Mouse (Mus musculus) midbrain, embryonic 14.5 days (tissue): ENCODE measurements around the gene Ankrd34b. TPM values are rescaled to one million over a fixed set of nuclear protein-coding genes. Genes with fewer than 3 reads are reported as not detected.

ENCODE experiments used
- ATAC-seq: fragments of 200-750 bp; cut with Nextera tagmentation; 2 replicates; pipeline ENCODE4 v1.8.0; 2017; ENCODE audit warnings: moderate number of reproducible peaks, moderate library complexity; ENCODE audit not compliant: low FRiP score, low TSS enrichment
- DNase-seq: peaks from one replicate; pipeline ENCODE4 v3.0.0-alpha.2; 2015
- H3K27ac ChIP-seq: fragments of 300-500 bp; sonication (generic); replicated peaks from 2 replicates; pipeline ENCODE4 v1.5.1; 2014; ENCODE audit warnings: mild to moderate bottlenecking, low read depth, low read length, moderate library complexity
- H3K27me3 ChIP-seq: fragments of 300-500 bp; sonication (generic); 2 replicates; pipeline ENCODE4 v1.6.1; 2014; ENCODE audit warnings: low read length, control low read depth, mixed read lengths; ENCODE audit not compliant: control insufficient read depth, insufficient read depth
- H3K36me3 ChIP-seq: fragments of 300-500 bp; sonication (generic); 2 replicates; pipeline ENCODE4 v1.6.1; 2014; ENCODE audit warnings: low read length, control low read depth; ENCODE audit not compliant: control insufficient read depth, insufficient read depth
- H3K4me1 ChIP-seq: fragments of 300-500 bp; sonication (generic); 2 replicates; pipeline ENCODE4 v1.6.1; 2014; ENCODE audit warnings: mild to moderate bottlenecking, antibody characterized with exemption, low read length, control low read depth; ENCODE audit not compliant: control insufficient read depth, insufficient read depth
- H3K4me2 ChIP-seq: fragments of 300-500 bp; sonication (generic); 2 replicates; pipeline ENCODE4 v1.6.1; 2014; ENCODE audit warnings: mild to moderate bottlenecking, low read length, moderate library complexity
- H3K4me3 ChIP-seq: fragments of 300-500 bp; sonication (generic); replicated peaks from 2 replicates; pipeline ENCODE4 v1.5.1; 2014; ENCODE audit warnings: low read depth, low read length
- H3K9ac ChIP-seq: fragments of 300-500 bp; sonication (generic); replicated peaks from 2 replicates; pipeline ENCODE4 v1.6.1; 2014; ENCODE audit warnings: mild to moderate bottlenecking, low read length, moderate library complexity
- H3K9me3 ChIP-seq: fragments of 300-500 bp; sonication (generic); 2 replicates; pipeline ENCODE4 v1.6.1; 2016; ENCODE audit warnings: low read length, control low read depth, mixed read lengths; ENCODE audit not compliant: control insufficient read depth
- WGBS: fragments of 180-500 bp; shearing (Covaris S2); extraction: QIAGEN DNeasy Blood & Tissue Kit; methylation state at CpG from one replicate; pipeline ENCODE4 v1.1.7; 2014; 5-methylcytosine and 5-hydroxymethylcytosine counted together
- polyA plus RNA-seq: library from polyadenylated mRNA; unstranded; fragments of >200 nt; fragmentation: Nextera tagmentation; extraction: Ambion mirVana; gene quantifications from 2 replicates; pipeline ENCODE4 v1.2.1, GENCODE M21; 2014

Gene Ankrd34b
- polyA plus RNA-seq, result 1.5 and 2.3 TPM in 2 replicates

DNA sequence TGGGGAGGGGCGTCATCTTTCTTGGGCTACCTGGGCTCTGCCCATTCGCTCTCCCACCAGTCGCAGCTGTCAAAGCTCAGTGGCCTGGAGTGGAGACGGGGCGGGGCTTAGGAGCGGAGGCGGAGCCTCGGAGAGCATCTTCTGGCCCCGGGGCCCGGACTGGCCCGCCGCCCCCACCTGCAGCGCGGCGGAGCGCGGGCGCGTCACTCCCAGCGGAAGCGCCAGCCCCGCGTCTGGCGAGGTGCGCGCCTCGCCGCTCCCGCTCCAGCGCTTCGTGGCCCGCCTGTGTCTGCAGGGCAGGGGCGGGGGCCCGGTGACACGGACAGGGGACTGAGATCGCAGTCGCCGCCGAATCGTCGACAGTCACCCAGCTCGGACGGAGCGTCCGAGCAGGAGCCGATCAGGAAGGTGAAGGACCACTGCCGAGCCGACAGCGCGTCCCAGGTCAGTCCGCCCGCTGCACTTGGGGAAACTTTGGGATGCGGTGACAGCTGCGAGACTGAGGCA lies at the start of gene Ankrd34b:
Ankrd34b (plus strand) TSS at position 139 of the 507 bp plus-strand sequence.
- H3K27me3 ChIP-seq, result peaks cover 35% of the 10 kb centered on the region
- peak within 1 kb of the TSS; percentile 62 for H3K9ac ChIP-seq
- no peaks in the 10 kb centered on the region for H3K9me3 ChIP-seq
- peak; percentile 83 for DNase-seq
- H3K4me3 ChIP-seq, result peak within 1 kb of the TSS; percentile 66
- peak within 1 kb of the TSS; percentile 96 for H3K4me2 ChIP-seq
- H3K36me3 ChIP-seq, result no peaks in the 10 kb centered on the region
- under 1% methylated on average over 54 of the region's 54 CpGs for WGBS
- ATAC-seq, result peak; percentile 77
- 0 out of 2 replicates have a peak, but pooled peaks cover 5% of the 10 kb centered on the region for H3K4me1 ChIP-seq
- no peak within 1 kb of the TSS for H3K27ac ChIP-seq

GRCm38 (mm10) chr13:92387367-92387766 lies 38.3 kb upstream of the Ankrd34b start:
- DNase-seq (no peak), ATAC-seq (no peak)
- H3K36me3 ChIP-seq, result no peaks in the 10 kb centered on the region
- H3K4me2 ChIP-seq, result no peak overlapping the region
- no peak overlapping the region for H3K27ac ChIP-seq
- H3K4me3 ChIP-seq, result no peak overlapping the region
- no peak overlapping the region for H3K9ac ChIP-seq
- H3K4me1 ChIP-seq, result no peaks in the 10 kb centered on the region
- H3K27me3 ChIP-seq, result no peaks in the 10 kb centered on the region
- WGBS, result 88% methylated on average over 3 of the region's 3 CpGs
- H3K9me3 ChIP-seq, result no peaks in the 10 kb centered on the region

DNA sequence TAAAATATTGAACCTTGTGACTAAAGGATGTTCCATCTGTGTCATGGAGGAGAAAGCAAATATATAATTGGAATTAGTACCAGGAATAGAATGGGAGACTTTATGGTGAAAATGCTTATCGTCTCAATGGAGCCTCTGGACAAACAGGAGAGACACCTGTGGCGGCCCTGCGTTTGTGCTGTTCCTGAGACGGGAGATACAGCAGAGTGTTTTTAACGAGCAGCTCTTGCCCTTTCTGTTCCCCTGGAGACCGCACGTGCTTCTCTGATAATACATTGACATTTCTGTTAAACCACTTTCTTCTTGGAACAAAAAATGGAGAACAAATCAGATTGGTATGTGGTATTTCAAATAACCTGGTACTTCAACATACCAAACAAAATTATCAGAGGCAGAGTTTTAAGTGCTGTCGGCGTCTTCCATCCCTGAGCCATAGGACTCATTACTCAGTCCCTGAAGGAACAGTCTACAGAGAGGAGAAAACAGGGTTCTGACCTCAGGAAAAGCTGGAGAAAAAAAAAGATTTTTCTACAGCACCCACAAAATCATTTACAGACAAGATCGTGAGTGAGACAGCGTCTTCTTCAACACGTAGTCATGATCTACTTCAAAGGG lies 32.5 kb upstream of the Ankrd34b start:
- ATAC-seq (no peak), DNase-seq (peak; percentile 27)
- Histone ChIP-seq H3K4me2 (no peak overlapping the region), H3K4me1 (no peaks in the 10 kb centered on the region), H3K9ac (no peak overlapping the region), H3K9me3 (no peaks in the 10 kb centered on the region), H3K36me3 (no peaks in the 10 kb centered on the region), H3K4me3 (no peak overlapping the region), H3K27ac (no peak overlapping the region), H3K27me3 (no peaks in the 10 kb centered on the region)
- WGBS, result 84% methylated on average over 12 of the region's 12 CpGs

DNA sequence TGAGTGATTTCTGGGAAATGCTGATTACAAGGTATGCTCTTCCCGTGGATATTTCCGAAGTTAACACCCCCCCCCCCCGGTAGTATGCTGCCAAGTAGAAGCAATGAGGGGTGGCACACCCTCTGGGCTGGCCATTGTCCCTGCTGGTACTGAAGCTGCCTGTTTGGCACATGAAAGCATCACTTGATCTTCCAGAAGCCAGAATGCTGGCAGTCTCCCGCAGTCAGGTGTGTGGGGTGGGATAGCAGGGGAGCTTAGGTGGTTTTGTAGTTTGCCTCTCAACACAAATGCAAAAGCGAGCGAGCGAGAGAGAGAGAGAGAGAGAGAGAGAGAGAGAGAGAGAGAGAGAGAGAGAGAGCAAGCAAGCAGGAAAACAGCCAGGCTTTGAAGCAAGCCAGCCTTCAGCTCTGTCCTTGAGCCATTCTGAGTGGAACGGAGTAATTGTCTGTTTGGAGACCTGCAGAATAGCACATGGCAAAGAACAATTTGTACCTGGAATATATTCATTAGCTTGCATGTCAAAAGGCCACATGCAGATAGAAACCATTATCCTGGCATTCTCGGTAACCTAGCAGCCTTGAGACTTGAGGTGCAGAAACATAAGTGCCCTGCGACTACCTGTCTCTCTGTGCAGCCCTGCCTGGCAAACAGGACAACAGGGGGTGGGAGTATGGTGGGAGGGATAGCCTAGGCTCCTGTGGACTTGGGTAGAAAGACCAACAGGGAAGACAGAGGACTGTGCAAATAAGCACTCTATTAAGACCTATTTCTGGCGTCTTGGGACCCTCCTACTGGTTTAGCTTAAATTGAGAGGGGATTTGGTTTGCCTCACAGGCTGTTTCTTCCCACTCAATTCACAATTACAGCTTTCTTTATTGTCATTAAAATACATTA lies 27.0 kb upstream of the Ankrd34b start:
- Histone ChIP-seq H3K4me1 (no peaks in the 10 kb centered on the region), H3K4me2 (no peak overlapping the region), H3K27ac (no peak overlapping the region), H3K9me3 (no peaks in the 10 kb centered on the region), H3K36me3 (no peaks in the 10 kb centered on the region), H3K9ac (no peak overlapping the region), H3K27me3 (no peaks in the 10 kb centered on the region), H3K4me3 (no peak overlapping the region)
- no peak for ATAC-seq
- 65% methylated on average over 11 of the region's 11 CpGs for WGBS
- no peak for DNase-seq

DNA sequence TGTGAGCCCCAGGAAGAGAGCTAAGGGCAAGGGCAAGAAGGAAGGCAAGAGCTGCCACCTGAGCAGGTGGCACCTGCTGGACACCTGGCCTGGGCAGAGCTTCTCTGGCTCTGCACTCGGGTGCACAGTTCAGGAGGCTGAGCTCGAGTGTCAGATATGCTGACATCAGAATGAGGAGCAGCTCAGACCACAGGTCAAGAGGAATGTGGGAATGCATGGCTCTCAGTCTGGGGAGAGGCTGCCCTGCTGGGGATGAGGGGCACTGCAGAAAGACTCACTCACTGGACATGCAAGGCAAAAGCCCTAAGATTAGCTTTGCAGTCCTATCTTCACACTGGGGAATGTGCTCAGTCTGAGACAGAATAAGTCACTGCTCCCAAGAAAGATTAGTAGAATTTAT lies 23.6 kb upstream of the Ankrd34b start:
- no peak overlapping the region for H3K27ac ChIP-seq
- ATAC-seq, result no peak; the same call in 1 of the 2 replicates
- H3K36me3 ChIP-seq, result no peaks in the 10 kb centered on the region
- H3K9ac ChIP-seq, result no peak overlapping the region
- 56% methylated on average over 2 of the region's 2 CpGs for WGBS
- H3K9me3 ChIP-seq, result no peaks in the 10 kb centered on the region
- H3K4me1 ChIP-seq, result no peaks in the 10 kb centered on the region
- H3K27me3 ChIP-seq, result no peaks in the 10 kb centered on the region
- no peak overlapping the region for H3K4me3 ChIP-seq
- no peak for DNase-seq
- H3K4me2 ChIP-seq, result no peak overlapping the region

- DNase-seq (no peak), ATAC-seq (no peak)
These were observed 22.2 kb upstream of the Ankrd34b start for GRCm38 (mm10) chr13:92403496-92403895.

GRCm38 (mm10) chr13:92410486-92410885 lies 15.2 kb upstream of the Ankrd34b start:
- H3K27me3 ChIP-seq, result no peaks in the 10 kb centered on the region
- H3K4me2 ChIP-seq, result no peak overlapping the region
- H3K4me1 ChIP-seq, result no peaks in the 10 kb centered on the region
- DNase-seq, result no peak
- no peak overlapping the region for H3K4me3 ChIP-seq
- H3K9ac ChIP-seq, result no peak overlapping the region
- no peaks in the 10 kb centered on the region for H3K36me3 ChIP-seq
- H3K9me3 ChIP-seq, result no peaks in the 10 kb centered on the region
- no peak for ATAC-seq
- WGBS, result 58% methylated on average over 2 of the region's 2 CpGs
- no peak overlapping the region for H3K27ac ChIP-seq

More at GRCm38 (mm10) chr13:92403496-92403895, 22.2 kb upstream of the Ankrd34b start:
- Histone ChIP-seq H3K4me3 (no peak overlapping the region), H3K36me3 (no peaks in the 10 kb centered on the region), H3K9ac (no peak overlapping the region), H3K9me3 (no peaks in the 10 kb centered on the region), H3K27ac (no peak overlapping the region), H3K27me3 (no peaks in the 10 kb centered on the region), H3K4me2 (no peak overlapping the region), H3K4me1 (no peaks in the 10 kb centered on the region)
- WGBS, result 82% methylated on average over 3 of the region's 3 CpGs

- no peak overlapping the region for H3K4me2 ChIP-seq
- H3K27ac ChIP-seq, result no peak overlapping the region
- DNase-seq (no peak), ATAC-seq (no peak)
- 87% methylated on average over 11 of the region's 11 CpGs for WGBS
- H3K9ac ChIP-seq, result no peak overlapping the region
- H3K36me3 ChIP-seq, result no peaks in the 10 kb centered on the region
- H3K27me3 ChIP-seq, result 0 out of 2 replicates have a peak, but pooled peaks cover 2% of the 10 kb centered on the region
- no peak overlapping the region for H3K4me3 ChIP-seq
- no peaks in the 10 kb centered on the region for H3K9me3 ChIP-seq
- no peaks in the 10 kb centered on the region for H3K4me1 ChIP-seq
These were observed 6.1 kb upstream of the Ankrd34b start for GRCm38 (mm10) chr13:92419630-92420029.
